Mouse (Mus musculus) intestine, embryonic 15.5 days (tissue): ENCODE measurements around the gene Ctsd. TPM values are rescaled to one million over a fixed set of nuclear protein-coding genes. Genes with fewer than 3 reads are reported as not detected.
"Not testable (repeated sequence)": the region's sequence is repeated elsewhere in the genome, so short reads cannot be mapped to it uniquely, and the experiment has no call there.

Experiments
- ATAC-seq: fragments of 200-750 bp; cut with Nextera tagmentation; 2 replicates; pipeline ENCODE4 v1.8.0; 2017; ENCODE audit warnings: moderate TSS enrichment, moderate library complexity
- H3K27ac ChIP-seq: fragments of 300-500 bp; sonication (generic); 2 replicates; pipeline ENCODE4 v1.5.1; 2015; ENCODE audit warnings: mild to moderate bottlenecking, inconsistent platforms
- H3K27me3 ChIP-seq: fragments of 300-500 bp; sonication (generic); replicated peaks from 2 replicates; pipeline ENCODE4 v1.6.1; 2015; ENCODE audit warnings: inconsistent platforms
- H3K36me3 ChIP-seq: fragments of 300-500 bp; sonication (generic); 2 replicates; pipeline ENCODE4 v1.6.1; 2015; ENCODE audit warnings: inconsistent platforms
- H3K4me1 ChIP-seq: fragments of 300-500 bp; sonication (generic); replicated peaks from 2 replicates; pipeline ENCODE4 v1.6.1; 2015; ENCODE audit warnings: inconsistent platforms
- H3K4me2 ChIP-seq: fragments of 300-500 bp; sonication (generic); replicated peaks from 2 replicates; pipeline ENCODE4 v1.6.1; 2015; ENCODE audit warnings: mild to moderate bottlenecking, inconsistent platforms
- H3K4me3 ChIP-seq: fragments of 300-500 bp; sonication (generic); replicated peaks from 2 replicates; pipeline ENCODE4 v1.5.1; 2015; ENCODE audit warnings: inconsistent platforms
- H3K9ac ChIP-seq: fragments of 300-500 bp; sonication (generic); 2 replicates; pipeline ENCODE4 v1.6.1; 2015; ENCODE audit warnings: inconsistent platforms
- H3K9me3 ChIP-seq: fragments of 300-500 bp; sonication (generic); 2 replicates; pipeline ENCODE4 v1.6.1; 2016; ENCODE audit warnings: inconsistent platforms
- whole genome bisulfite sequencing: fragments of 180-500 bp; shearing (Covaris S2); methylation state at CpG from one replicate; pipeline ENCODE4 v1.1.7; 2015; 5-methylcytosine and 5-hydroxymethylcytosine counted together
- polyA plus RNA-seq: library from polyadenylated mRNA; unstranded; fragments of >200 nt; fragmentation: Nextera tagmentation; extraction: Ambion mirVana; gene quantifications from 2 replicates; pipeline ENCODE4 v1.2.1, GENCODE M21; 2015

Ctsd gene
- polyA plus RNA-seq, 1 experiment from 2014 or later = 282 TPM

GRCm38 (mm10) chr7:142418027-142418426 lies 30.2 kb upstream of the Ctsd start:
- H3K27me3 ChIP-seq = no peaks in the 10 kb centered on the region
- no peaks in the 10 kb centered on the region for H3K9me3 ChIP-seq
- no peak overlapping the region for H3K4me2 ChIP-seq
- H3K4me3 ChIP-seq = no peak overlapping the region
- H3K9ac ChIP-seq = no peak overlapping the region
- 89% methylated on average over 2 of the region's 2 CpGs for WGBS
- H3K4me1 ChIP-seq = no peaks in the 10 kb centered on the region
- no peaks in the 10 kb centered on the region for H3K36me3 ChIP-seq
- ATAC-seq = no peak
- H3K27ac ChIP-seq = no peak overlapping the region

GRCm38 (mm10) chr7:142416225-142416624 lies 28.4 kb upstream of the Ctsd start:
- Histone ChIP-seq H3K36me3 (no peaks in the 10 kb centered on the region), H3K9ac (no peak overlapping the region), H3K9me3 (no peaks in the 10 kb centered on the region), H3K27me3 (no peaks in the 10 kb centered on the region), H3K4me3 (no peak overlapping the region), H3K27ac (no peak overlapping the region), H3K4me2 (no peak overlapping the region), H3K4me1 (no peaks in the 10 kb centered on the region)
- no peak for ATAC-seq
- WGBS = 73% methylated on average over 3 of the region's 3 CpGs

GRCm38 (mm10) chr7:142415314-142415713 lies 27.5 kb upstream of the Ctsd start:
- Histone ChIP-seq H3K27me3 (no peaks in the 10 kb centered on the region), H3K4me2 (no peak overlapping the region), H3K4me1 (no peaks in the 10 kb centered on the region), H3K9ac (no peak overlapping the region), H3K4me3 (no peak overlapping the region), H3K27ac (no peak overlapping the region), H3K9me3 (no peaks in the 10 kb centered on the region), H3K36me3 (no peaks in the 10 kb centered on the region)
- no peak for ATAC-seq
- WGBS = 51% methylated on average over 4 of the region's 4 CpGs

- Histone ChIP-seq H3K9ac (no peak overlapping the region), H3K4me3 (no peak overlapping the region), H3K9me3 (no peaks in the 10 kb centered on the region), H3K27me3 (no peaks in the 10 kb centered on the region), H3K4me2 (no peak overlapping the region), H3K36me3 (no peaks in the 10 kb centered on the region), H3K27ac (no peak overlapping the region), H3K4me1 (no peaks in the 10 kb centered on the region)
- WGBS = 75% methylated on average over 6 of the region's 6 CpGs
- no peak for ATAC-seq
These were observed 25.4 kb upstream of the Ctsd start for GRCm38 (mm10) chr7:142413285-142413684.

- no peaks in the 10 kb centered on the region for H3K4me1 ChIP-seq
- no peak overlapping the region for H3K9ac ChIP-seq
- H3K4me2 ChIP-seq = no peak overlapping the region
- WGBS = 75% methylated on average over 3 of the region's 3 CpGs
- no peak for ATAC-seq
- H3K27ac ChIP-seq = no peak overlapping the region
- no peaks in the 10 kb centered on the region for H3K9me3 ChIP-seq
- H3K36me3 ChIP-seq = no peaks in the 10 kb centered on the region
- H3K27me3 ChIP-seq = no peaks in the 10 kb centered on the region
- no peak overlapping the region for H3K4me3 ChIP-seq
These were observed 21.8 kb upstream of the Ctsd start for GRCm38 (mm10) chr7:142409603-142410002.

- ATAC-seq = no peak
- WGBS = 91% methylated on average over 8 of the region's 8 CpGs
- Histone ChIP-seq H3K4me2 (no peak overlapping the region), H3K27me3 (no peaks in the 10 kb centered on the region), H3K9me3 (no peaks in the 10 kb centered on the region), H3K27ac (no peak overlapping the region), H3K36me3 (no peaks in the 10 kb centered on the region), H3K9ac (no peak overlapping the region), H3K4me1 (no peaks in the 10 kb centered on the region), H3K4me3 (no peak overlapping the region)
These were observed 20.8 kb upstream of the Ctsd start for GRCm38 (mm10) chr7:142408686-142409085.

GRCm38 (mm10) chr7:142407935-142408334 lies 20.1 kb upstream of the Ctsd start:
- H3K4me2 ChIP-seq = no peak overlapping the region
- ATAC-seq = no peak
- no peaks in the 10 kb centered on the region for H3K9me3 ChIP-seq
- no peak overlapping the region for H3K27ac ChIP-seq
- H3K36me3 ChIP-seq = no peaks in the 10 kb centered on the region
- 69% methylated on average over 4 of the region's 4 CpGs for WGBS
- no peak overlapping the region for H3K9ac ChIP-seq
- no peak overlapping the region for H3K4me3 ChIP-seq
- H3K4me1 ChIP-seq = no peaks in the 10 kb centered on the region
- no peaks in the 10 kb centered on the region for H3K27me3 ChIP-seq

- not testable (repeated sequence) for H3K4me2 ChIP-seq, H3K4me3 ChIP-seq, ATAC-seq, H3K27me3 ChIP-seq, H3K9me3 ChIP-seq, H3K4me1 ChIP-seq, H3K9ac ChIP-seq, H3K36me3 ChIP-seq, H3K27ac ChIP-seq
- WGBS = 94% methylated on average over 5 of the region's 5 CpGs
These were observed 17.3 kb upstream of the Ctsd start for GRCm38 (mm10) chr7:142405134-142405533.

GRCm38 (mm10) chr7:142403591-142403990 lies 15.8 kb upstream of the Ctsd start:
- H3K4me2 ChIP-seq = no peak overlapping the region
- H3K9ac ChIP-seq = no peak overlapping the region
- WGBS = 55% methylated on average over 4 of the region's 4 CpGs
- no peak overlapping the region for H3K27ac ChIP-seq
- H3K4me3 ChIP-seq = no peak overlapping the region
- H3K27me3 ChIP-seq = no peaks in the 10 kb centered on the region
- H3K4me1 ChIP-seq = no peaks in the 10 kb centered on the region
- H3K36me3 ChIP-seq = no peaks in the 10 kb centered on the region
- no peaks in the 10 kb centered on the region for H3K9me3 ChIP-seq
- no peak for ATAC-seq

GRCm38 (mm10) chr7:142400750-142401142 lies 12.9 kb upstream of the Ctsd start:
- Histone ChIP-seq H3K36me3 (no peaks in the 10 kb centered on the region), H3K4me1 (no peaks in the 10 kb centered on the region), H3K4me2 (no peak overlapping the region), H3K9ac (no peak overlapping the region), H3K4me3 (no peak overlapping the region), H3K9me3 (no peaks in the 10 kb centered on the region), H3K27ac (no peak overlapping the region), H3K27me3 (no peaks in the 10 kb centered on the region)
- 57% methylated on average over 7 of the region's 7 CpGs for WGBS
- ATAC-seq = no peak

- H3K27ac ChIP-seq = no peak overlapping the region
- H3K4me2 ChIP-seq = no peak overlapping the region
- no peak overlapping the region for H3K4me3 ChIP-seq
- ATAC-seq = no peak
- H3K27me3 ChIP-seq = no peaks in the 10 kb centered on the region
- 76% methylated on average over 7 of the region's 7 CpGs for WGBS
- H3K36me3 ChIP-seq = no peaks in the 10 kb centered on the region
- H3K9ac ChIP-seq = no peak overlapping the region
- H3K4me1 ChIP-seq = no peaks in the 10 kb centered on the region
- H3K9me3 ChIP-seq = no peaks in the 10 kb centered on the region
These were observed 12.4 kb upstream of the Ctsd start for GRCm38 (mm10) chr7:142400112-142400749.

- no peak for ATAC-seq
- 71% methylated on average over 1 of the region's 1 CpGs for WGBS
- no peak overlapping the region for H3K4me3 ChIP-seq
These were observed 11.4 kb upstream of the Ctsd start for GRCm38 (mm10) chr7:142399250-142399649.

GRCm38 (mm10) chr7:142398052-142398451 lies 10.2 kb upstream of the Ctsd start:
- Histone ChIP-seq H3K9me3 (no peaks in the 10 kb centered on the region), H3K36me3 (no peaks in the 10 kb centered on the region), H3K4me3 (no peak overlapping the region), H3K4me2 (no peak overlapping the region), H3K27me3 (no peaks in the 10 kb centered on the region), H3K27ac (no peak overlapping the region), H3K9ac (no peak overlapping the region), H3K4me1 (no peaks in the 10 kb centered on the region; the same call in 1 of the 2 replicates)
- ATAC-seq = no peak
- 49% methylated on average over 2 of the region's 2 CpGs for WGBS

More at GRCm38 (mm10) chr7:142399250-142399649, 11.4 kb upstream of the Ctsd start:
- Histone ChIP-seq H3K36me3 (no peaks in the 10 kb centered on the region), H3K4me2 (no peak overlapping the region), H3K27ac (no peak overlapping the region), H3K9me3 (no peaks in the 10 kb centered on the region), H3K4me1 (no peaks in the 10 kb centered on the region), H3K27me3 (no peaks in the 10 kb centered on the region), H3K9ac (no peak overlapping the region)
